Mouse (Mus musculus): ENCODE measurements around the gene Riiad1. TPM values are rescaled to one million over a fixed set of nuclear protein-coding genes. Genes with fewer than 3 reads are reported as not detected.

Gene Riiad1
- polyA plus RNA-seq, 1 experiment from 2014 or later: 0.91 TPM

DNA sequence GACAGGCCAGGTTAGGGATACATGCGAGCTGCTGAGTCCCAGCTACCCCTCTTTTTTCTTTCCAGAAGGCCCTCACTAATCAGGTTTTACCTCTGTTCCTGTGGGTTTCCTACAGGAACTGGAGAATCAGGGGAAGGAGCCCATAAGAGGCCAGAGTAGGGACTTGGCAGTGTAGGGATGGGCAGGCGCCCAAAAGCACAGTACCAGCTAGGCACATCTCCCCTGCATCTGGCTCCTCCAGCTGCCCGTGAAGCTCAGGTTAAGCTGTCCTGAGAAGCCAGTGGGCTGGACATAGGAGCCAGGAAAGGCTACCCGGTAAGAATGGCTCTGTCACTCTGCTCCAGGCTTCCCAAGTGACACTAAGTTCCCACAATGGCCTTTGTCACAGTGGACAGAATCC is 1.3 kb upstream of the Riiad1 start:
- Histone ChIP-seq H3K36me3 (ENCODE audit: control insufficient read depth, insufficient read depth, low read length) (no peaks in the 10 kb centered on the region), H3K27ac (ENCODE audit: low read depth, low read length) (no peak overlapping the region), H3K4me1 (ENCODE audit: control insufficient read depth, insufficient read depth, low read length) (0 out of 2 replicates have a peak, but pooled peaks cover 3% of the 10 kb centered on the region), H3K9ac (ENCODE audit: low read depth, low read length) (no peak overlapping the region), H3K4me2 (replicated peaks; ENCODE audit: low read depth, low read length) (no peak overlapping the region), H3K4me3 (ENCODE audit: low read length) (no peak overlapping the region), H3K9me3 (ENCODE audit: control insufficient read depth, low read length) (no peaks in the 10 kb centered on the region), H3K27me3 (ENCODE audit: control insufficient read depth, insufficient read depth, low read length) (peaks cover 21% of the 10 kb centered on the region)
- WGBS: 64% methylated on average over 4 of the region's 4 CpGs
- ATAC-seq (ENCODE audit: low FRiP score, low TSS enrichment): no peak

DNA sequence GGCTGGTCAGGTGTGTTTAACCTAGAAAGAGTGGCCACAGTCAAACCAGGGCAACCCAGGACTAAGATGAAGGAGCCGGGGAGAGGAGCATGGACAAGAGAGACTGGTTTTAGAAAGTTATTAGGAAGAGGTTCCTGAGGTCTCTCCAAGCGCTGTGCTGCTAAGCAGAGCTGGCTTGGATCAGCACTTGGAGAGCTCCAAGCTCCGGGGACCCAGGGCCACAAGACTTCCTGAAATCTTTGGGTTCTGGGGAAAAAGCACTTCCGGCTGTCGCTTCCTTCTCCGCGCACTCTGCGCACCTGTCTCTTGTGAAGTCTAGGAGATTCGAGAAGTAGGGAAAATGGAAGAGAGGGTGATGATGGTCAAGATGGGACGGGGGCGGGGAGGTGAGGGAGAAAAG is 577 bp downstream of the Riiad1 start:
- no peak overlapping the region; the same call in 1 of the 2 replicates for H3K4me2 ChIP-seq (replicated peaks; ENCODE audit: low read depth, low read length)
- no peak overlapping the region; the same call in 1 of the 2 replicates for H3K4me3 ChIP-seq (ENCODE audit: low read length)
- H3K27me3 ChIP-seq (ENCODE audit: control insufficient read depth, insufficient read depth, low read length): peaks cover 21% of the 10 kb centered on the region
- no peak overlapping the region for H3K9ac ChIP-seq (ENCODE audit: low read depth, low read length)
- H3K27ac ChIP-seq (ENCODE audit: low read depth, low read length): no peak overlapping the region
- 3% methylated on average over 11 of the region's 11 CpGs for WGBS
- 0 out of 2 replicates have a peak, but pooled peaks cover 3% of the 10 kb centered on the region for H3K4me1 ChIP-seq (ENCODE audit: control insufficient read depth, insufficient read depth, low read length)
- no peaks in the 10 kb centered on the region for H3K36me3 ChIP-seq (ENCODE audit: control insufficient read depth, insufficient read depth, low read length)
- no peak for ATAC-seq (ENCODE audit: low FRiP score, low TSS enrichment)
- H3K9me3 ChIP-seq (ENCODE audit: control insufficient read depth, low read length): no peaks in the 10 kb centered on the region

DNA sequence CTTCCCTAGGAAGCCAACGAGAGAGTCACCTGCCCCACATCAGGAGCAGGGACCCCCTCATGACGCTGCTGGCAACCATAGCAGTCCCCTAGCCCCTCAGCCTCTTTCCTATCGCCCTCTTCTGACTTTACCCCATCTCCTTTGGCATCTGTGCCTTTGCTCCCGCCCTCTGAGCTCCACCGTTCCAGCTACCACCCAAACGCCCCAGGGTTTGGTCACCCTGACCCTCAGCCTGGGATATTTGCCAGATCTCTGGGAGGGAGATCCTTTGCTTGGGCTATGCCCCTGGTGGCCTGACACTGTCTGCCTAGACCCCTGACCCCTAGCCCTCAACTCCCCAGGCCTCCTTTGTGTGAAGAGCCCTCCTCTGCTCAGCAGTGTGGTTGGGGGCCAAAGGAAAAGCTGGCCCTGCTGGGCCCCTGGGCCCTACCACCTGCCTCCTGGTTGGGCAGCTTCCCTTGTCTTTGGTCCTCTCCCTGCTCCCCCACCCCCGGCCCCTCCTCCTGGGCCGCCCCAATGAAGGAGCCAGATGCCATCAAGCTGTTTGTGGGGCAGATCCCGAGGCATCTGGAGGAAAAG is 1.5 kb downstream of the Riiad1 start:
- Histone ChIP-seq H3K36me3 (ENCODE audit: control insufficient read depth, insufficient read depth, low read length) (no peaks in the 10 kb centered on the region), H3K9me3 (ENCODE audit: control insufficient read depth, low read length) (no peaks in the 10 kb centered on the region), H3K4me3 (ENCODE audit: low read length) (no peak overlapping the region), H3K9ac (ENCODE audit: low read depth, low read length) (no peak overlapping the region), H3K4me1 (ENCODE audit: control insufficient read depth, insufficient read depth, low read length) (0 out of 2 replicates have a peak, but pooled peaks cover 3% of the 10 kb centered on the region), H3K27ac (ENCODE audit: low read depth, low read length) (no peak overlapping the region), H3K4me2 (replicated peaks; ENCODE audit: low read depth, low read length) (no peak overlapping the region), H3K27me3 (ENCODE audit: control insufficient read depth, insufficient read depth, low read length) (peaks cover 21% of the 10 kb centered on the region)
- no peak for ATAC-seq (ENCODE audit: low FRiP score, low TSS enrichment)
- 10% methylated on average over 9 of the region's 9 CpGs for WGBS

DNA sequence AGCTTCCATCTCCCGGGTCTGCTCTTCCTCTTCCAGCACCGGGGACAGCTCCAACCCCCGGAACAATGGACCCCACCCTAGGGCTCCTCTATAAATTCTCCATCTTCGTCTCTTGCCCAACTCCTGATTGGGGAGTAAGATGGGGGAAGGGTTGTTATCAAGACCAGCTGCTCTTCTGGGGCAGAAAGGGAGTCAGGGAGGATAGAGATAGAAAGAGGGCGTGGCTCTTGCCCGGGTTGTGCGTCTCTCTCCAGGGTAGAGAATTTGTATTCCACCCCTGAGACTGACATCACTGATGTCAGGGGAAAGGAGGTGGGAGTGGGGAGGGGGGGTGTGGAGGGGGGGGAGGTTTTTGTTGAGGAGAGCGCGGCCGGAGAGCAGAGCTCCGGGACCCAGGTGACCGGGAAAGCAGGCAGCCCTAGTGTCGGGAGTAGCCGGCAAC is 2.1 kb downstream of the Riiad1 start, which contains the start of gene Celf3:
Gene Celf3 (plus strand): TSS at position 315 of the 442 bp plus-strand sequence.
- Histone ChIP-seq H3K27ac (ENCODE audit: low read depth, low read length) (no peak within 1 kb of the TSS), H3K36me3 (ENCODE audit: control insufficient read depth, insufficient read depth, low read length) (no peaks in the 10 kb centered on the region), H3K9ac (ENCODE audit: low read depth, low read length) (no peak within 1 kb of the TSS), H3K4me3 (ENCODE audit: low read length) (no peak within 1 kb of the TSS; the same call in 1 of the 2 replicates), H3K27me3 (ENCODE audit: control insufficient read depth, insufficient read depth, low read length) (peaks cover 21% of the 10 kb centered on the region), H3K4me1 (ENCODE audit: control insufficient read depth, insufficient read depth, low read length) (0 out of 2 replicates have a peak, but pooled peaks cover 3% of the 10 kb centered on the region), H3K4me2 (replicated peaks; ENCODE audit: low read depth, low read length) (no peak within 1 kb of the TSS; the same call in 1 of the 2 replicates), H3K9me3 (ENCODE audit: control insufficient read depth, low read length) (no peaks in the 10 kb centered on the region)
- peak; percentile 10; the same call in 1 of the 2 replicates for ATAC-seq (ENCODE audit: low FRiP score, low TSS enrichment)
- under 1% methylated on average over 14 of the region's 14 CpGs for WGBS

DNA sequence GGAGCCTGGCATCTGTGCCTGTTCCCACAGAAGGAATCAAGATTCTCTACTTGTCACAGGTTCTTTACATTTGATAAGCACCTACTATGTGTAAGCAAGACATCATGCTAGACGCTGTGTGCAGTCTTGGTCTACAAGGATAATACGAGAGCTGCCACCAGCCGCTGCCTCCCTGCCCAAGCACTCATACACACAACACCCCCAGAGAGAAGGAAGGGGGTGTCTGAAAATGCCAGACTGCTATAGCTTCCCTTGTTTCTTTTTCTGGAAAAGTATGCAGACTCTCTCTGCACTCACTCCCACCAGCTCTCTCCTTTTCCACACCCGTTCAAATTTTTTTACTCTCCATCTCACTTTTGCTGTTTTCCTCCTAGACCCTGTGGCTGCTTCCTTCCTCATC is 2.7 kb downstream of the Riiad1 start:
- ATAC-seq (ENCODE audit: low FRiP score, low TSS enrichment): no peak
- Histone ChIP-seq H3K36me3 (ENCODE audit: control insufficient read depth, insufficient read depth, low read length) (no peaks in the 10 kb centered on the region), H3K27me3 (ENCODE audit: control insufficient read depth, insufficient read depth, low read length) (peaks cover 21% of the 10 kb centered on the region), H3K9ac (ENCODE audit: low read depth, low read length) (no peak overlapping the region), H3K4me1 (ENCODE audit: control insufficient read depth, insufficient read depth, low read length) (0 out of 2 replicates have a peak, but pooled peaks cover 3% of the 10 kb centered on the region), H3K4me3 (ENCODE audit: low read length) (no peak overlapping the region), H3K27ac (ENCODE audit: low read depth, low read length) (no peak overlapping the region), H3K4me2 (replicated peaks; ENCODE audit: low read depth, low read length) (no peak overlapping the region), H3K9me3 (ENCODE audit: control insufficient read depth, low read length) (no peaks in the 10 kb centered on the region)
- WGBS: 56% methylated on average over 4 of the region's 4 CpGs

DNA sequence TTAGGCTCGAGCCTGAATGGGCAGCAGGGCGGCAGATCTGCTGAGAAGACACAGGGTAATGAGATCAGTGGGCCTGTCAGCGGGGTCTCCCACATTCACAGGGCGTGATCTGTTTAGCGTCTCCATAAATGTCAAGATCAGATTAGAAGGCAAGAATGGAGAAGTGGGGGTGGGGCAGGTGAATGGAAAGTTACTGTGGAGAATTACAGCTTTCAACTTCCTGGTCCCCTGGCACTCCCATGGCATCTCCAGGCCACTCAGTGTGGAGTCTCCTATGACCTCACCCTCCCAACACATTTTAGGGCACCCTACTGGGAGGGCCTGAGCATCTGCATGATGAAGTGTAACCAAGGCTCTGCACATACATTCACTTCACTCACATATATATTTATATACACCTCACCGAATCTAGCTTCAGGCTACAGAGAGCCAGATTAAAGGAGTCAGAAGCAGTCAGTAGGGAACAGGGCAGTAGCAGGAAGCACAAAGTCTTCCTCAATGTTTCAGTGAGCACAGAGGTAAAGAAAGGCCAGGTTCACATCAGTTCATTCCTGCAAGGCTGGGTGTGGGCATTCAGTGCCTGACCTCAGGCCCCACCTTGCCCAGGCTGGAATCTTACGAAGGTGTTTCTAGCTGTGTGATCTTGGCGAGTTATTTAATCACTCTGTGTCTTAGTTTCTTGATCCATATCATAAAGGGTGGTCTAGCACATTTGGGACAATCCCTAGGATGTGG is 3.7 kb downstream of the Riiad1 start:
- Histone ChIP-seq H3K9me3 (ENCODE audit: control insufficient read depth, low read length) (no peaks in the 10 kb centered on the region), H3K4me3 (ENCODE audit: low read length) (no peak overlapping the region), H3K9ac (ENCODE audit: low read depth, low read length) (no peak overlapping the region), H3K27me3 (ENCODE audit: control insufficient read depth, insufficient read depth, low read length) (peaks cover 21% of the 10 kb centered on the region), H3K4me2 (replicated peaks; ENCODE audit: low read depth, low read length) (no peak overlapping the region), H3K4me1 (ENCODE audit: control insufficient read depth, insufficient read depth, low read length) (0 out of 2 replicates have a peak, but pooled peaks cover 3% of the 10 kb centered on the region), H3K36me3 (ENCODE audit: control insufficient read depth, insufficient read depth, low read length) (no peaks in the 10 kb centered on the region), H3K27ac (ENCODE audit: low read depth, low read length) (no peak overlapping the region)
- ATAC-seq (ENCODE audit: low FRiP score, low TSS enrichment): no peak
- WGBS: 53% methylated on average over 8 of the region's 8 CpGs

DNA sequence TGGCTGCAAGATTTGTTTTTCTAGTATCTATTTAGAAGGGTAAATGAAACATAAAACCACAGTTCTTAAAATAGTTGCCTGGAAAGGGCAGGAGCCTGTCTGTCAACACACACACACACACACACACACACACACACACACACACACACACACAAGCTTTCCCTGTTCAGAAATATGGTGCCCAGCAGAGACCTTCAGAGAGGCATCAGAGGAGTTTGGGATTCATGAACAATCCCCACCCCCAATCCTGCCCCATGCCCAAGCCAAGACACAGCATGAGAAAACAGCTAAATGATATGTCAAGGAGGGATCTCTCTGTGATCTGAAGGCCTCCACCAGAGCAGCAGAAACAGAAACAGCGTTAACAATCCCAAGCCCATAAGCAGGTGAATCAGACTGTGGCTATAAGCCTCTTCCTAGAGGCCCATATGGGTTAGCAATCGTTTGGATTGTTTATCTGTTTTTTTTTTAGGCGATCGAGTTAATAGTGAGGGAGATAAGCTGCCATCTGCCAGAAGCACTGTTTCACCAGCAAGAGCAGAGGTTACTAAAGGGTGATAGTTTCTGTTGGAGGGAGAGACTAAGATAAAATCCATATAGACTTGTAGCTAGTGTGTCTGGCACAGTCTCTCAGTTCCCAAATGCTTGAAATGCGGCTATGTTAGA is 6.4 kb downstream of the Riiad1 start:
- 74% methylated on average over 5 of the region's 5 CpGs for WGBS
- Histone ChIP-seq H3K36me3 (ENCODE audit: control insufficient read depth, insufficient read depth, low read length) (no peaks in the 10 kb centered on the region), H3K27ac (ENCODE audit: low read depth, low read length) (no peak overlapping the region), H3K4me1 (ENCODE audit: control insufficient read depth, insufficient read depth, low read length) (no peaks in the 10 kb centered on the region), H3K9me3 (ENCODE audit: control insufficient read depth, low read length) (no peaks in the 10 kb centered on the region), H3K4me2 (replicated peaks; ENCODE audit: low read depth, low read length) (no peak overlapping the region), H3K4me3 (ENCODE audit: low read length) (no peak overlapping the region), H3K27me3 (ENCODE audit: control insufficient read depth, insufficient read depth, low read length) (peaks cover 6% of the 10 kb centered on the region; the same call in 1 of the 2 replicates), H3K9ac (ENCODE audit: low read depth, low read length) (no peak overlapping the region)
- no peak for ATAC-seq (ENCODE audit: low FRiP score, low TSS enrichment)

DNA sequence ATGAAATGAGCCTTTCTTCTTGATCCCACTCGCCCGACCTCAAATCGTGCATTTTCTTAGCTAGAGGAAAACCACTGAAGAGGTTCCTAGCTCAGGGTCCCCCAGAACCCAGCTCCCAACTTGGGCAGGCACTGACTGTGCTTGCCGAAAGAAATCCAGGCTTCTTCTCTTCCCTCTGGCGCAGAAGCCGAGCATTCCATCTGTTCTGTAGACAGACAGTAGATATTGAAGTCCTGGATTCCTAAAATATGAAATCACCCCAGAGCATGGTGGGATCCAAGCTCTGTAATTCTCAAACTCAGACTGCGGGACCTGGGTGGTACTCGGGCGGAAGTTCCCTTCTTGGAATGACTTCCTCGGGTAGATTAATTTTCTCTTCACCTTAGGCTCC is 7.0 kb downstream of the Riiad1 start:
- H3K9me3 ChIP-seq (ENCODE audit: control insufficient read depth, low read length): no peaks in the 10 kb centered on the region
- H3K27ac ChIP-seq (ENCODE audit: low read depth, low read length): no peak overlapping the region
- no peaks in the 10 kb centered on the region for H3K4me1 ChIP-seq (ENCODE audit: control insufficient read depth, insufficient read depth, low read length)
- 0 out of 2 replicates have a peak, but pooled peaks cover 3% of the 10 kb centered on the region for H3K27me3 ChIP-seq (ENCODE audit: control insufficient read depth, insufficient read depth, low read length)
- no peaks in the 10 kb centered on the region for H3K36me3 ChIP-seq (ENCODE audit: control insufficient read depth, insufficient read depth, low read length)
- ATAC-seq (ENCODE audit: low FRiP score, low TSS enrichment): no peak
- H3K9ac ChIP-seq (ENCODE audit: low read depth, low read length): no peak overlapping the region
- H3K4me2 ChIP-seq (replicated peaks; ENCODE audit: low read depth, low read length): no peak overlapping the region
- H3K4me3 ChIP-seq (ENCODE audit: low read length): no peak overlapping the region
- WGBS: 43% methylated on average over 10 of the region's 10 CpGs

All from kidney, embryonic 14.5 days (tissue).